Mouse (Mus musculus) left cerebral cortex, postnatal 25 days (tissue): ENCODE measurements around the gene Usp32. TPM values are rescaled to one million over a fixed set of nuclear protein-coding genes. Genes with fewer than 3 reads are reported as not detected.

Experiments used
- DNase-seq, 2 experiments: peaks; one replicate each; pipeline ENCODE4 v3.0.0; 2022; ENCODE audit warnings: low spot score in 2 of 2, mixed read lengths in 1 of 2
- intact Hi-C: fragments of 180-260 bp; cut with DNase I; formaldehyde crosslinking; loops from one replicate; pipeline ENCODE4 v1.15.1; 2025
- total RNA-seq, 2 experiments: library from RNA; stranded (reverse); gene quantifications; 2 replicates each; pipeline ENCODE4 v1.2.3; 2021

Usp32 gene
- total RNA-seq, 2 experiments from 2014 or later, result 115 to 120 TPM

DNA sequence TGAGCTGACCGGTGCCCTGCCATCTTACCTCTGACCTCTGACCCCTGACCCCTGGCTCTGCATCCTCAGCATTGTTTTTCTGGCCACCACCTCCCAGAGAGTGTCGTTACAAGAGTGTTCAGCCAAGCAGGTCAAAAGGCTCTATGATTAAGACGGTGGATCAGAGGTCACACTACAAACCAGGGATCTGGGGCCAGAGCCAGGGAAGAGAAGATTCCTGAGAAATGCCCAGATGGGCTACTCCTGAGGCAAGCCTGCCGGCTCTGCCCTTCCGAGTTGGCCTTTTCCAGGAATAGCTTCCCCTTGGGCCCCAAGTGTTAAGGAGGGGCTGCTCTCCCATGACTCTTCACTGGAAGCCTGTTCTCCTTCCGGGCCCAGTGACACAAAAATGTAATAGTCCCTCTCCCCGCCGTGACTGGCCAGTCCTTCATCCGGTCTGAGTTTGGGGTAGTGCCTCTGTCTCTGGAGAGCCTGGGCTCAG, 180.2 kb downstream of the Usp32 start:
- intact Hi-C loops, result no loop called here
- DNase-seq, result no peak

DNA sequence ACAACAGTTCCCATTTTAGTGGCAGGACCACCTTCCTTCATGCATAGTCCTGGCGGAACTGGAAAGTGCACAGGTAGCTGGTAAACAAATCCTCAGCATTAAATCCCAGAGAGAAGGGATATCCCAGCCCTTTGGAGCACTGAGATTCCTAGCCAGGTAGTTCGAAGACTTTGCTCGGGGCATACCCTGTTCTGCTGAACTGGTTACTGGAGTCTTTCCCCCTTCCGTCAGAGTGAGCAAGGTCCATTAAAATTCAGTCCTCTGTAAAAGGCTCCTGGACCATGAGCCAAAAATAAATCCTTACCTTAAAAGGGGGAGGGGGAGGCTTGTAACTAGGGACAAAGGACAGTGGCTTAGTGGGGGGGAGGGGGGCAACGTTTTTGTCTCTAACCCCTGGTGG, 180.8 kb downstream of the Usp32 start:
- no peak for DNase-seq
- intact Hi-C loops, result no loop called here

DNA sequence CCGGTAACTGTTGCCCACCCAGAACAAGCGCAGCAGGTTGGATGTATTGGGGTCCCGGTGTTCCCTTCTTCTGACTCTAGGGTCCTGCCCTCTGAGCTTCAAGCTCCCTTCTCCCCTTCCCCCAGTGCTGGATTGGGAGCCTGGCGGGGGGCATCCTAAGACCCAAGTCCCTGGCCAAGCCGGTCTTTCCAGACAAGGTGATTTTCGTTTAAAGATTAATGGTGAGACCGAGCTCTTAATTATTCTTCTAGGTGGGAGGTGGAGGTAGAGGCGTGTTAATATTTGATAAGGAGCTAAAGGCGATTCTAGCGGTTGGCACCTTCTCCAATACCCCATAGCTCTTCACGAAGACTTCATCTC, 181.7 kb downstream of the Usp32 start:
- DNase-seq, result no peak
- intact Hi-C loops, result no loop called here

DNA sequence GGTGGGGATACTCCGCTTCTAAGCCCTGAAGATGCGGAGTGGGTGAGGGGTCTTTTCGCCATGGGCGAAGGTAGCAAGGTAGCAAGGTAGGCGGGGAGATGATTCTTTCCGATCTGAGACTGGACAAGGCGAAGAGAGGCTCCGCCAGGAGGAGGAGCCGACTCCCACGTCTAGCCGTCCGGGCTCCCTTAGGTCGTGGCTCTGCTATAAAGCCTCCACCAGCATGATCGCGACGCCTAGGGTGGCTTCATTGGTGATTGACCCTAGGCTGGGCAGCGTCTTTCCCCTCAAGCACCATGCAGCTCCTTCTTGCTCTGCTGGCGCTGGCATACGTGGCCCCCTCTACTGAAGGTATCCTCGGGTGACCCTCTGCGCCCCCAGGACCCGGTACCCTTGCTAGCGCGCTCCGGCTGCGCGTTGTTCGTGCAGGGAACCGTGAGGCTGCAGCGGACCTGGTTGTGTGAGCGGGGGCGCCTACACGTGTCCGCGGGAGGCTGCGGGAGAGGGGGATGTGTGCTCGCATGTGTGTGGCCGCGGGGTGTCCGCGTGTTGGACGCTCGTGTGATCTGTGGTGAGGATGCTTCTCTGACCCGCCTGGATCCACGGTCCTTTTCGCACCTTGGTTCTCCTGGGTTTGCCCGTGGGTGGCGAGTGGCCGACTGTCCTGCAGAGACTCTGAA, 182.2 kb downstream of the Usp32 start, which contains the start of gene Car4:
Car4 (plus strand) TSS at position 196 of the 680 bp plus-strand sequence.
- intact Hi-C loops, result no loop called here
- DNase-seq, result peak in 1 of 2 experiments; percentile 55

DNA sequence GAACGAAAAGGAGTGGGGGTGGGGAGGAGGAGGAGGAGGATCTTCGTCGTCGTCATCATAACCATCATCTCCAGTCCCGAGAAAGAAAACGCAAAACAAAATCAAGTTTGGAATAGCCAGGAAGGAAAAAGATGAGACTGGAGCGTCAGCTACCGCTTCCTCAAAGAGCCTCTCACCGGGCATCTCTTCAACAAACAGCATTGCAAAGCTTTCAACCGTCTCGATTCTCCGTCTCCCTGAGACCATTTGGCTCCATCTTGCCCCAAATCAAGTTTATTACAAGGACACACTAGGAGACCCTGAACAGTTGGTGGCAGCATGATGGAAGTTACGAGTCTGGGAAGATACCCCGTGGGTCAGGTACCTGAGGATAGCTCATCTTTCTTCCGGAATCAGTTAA, 182.8 kb downstream of the Usp32 start:
- DNase-seq, result no peak
- intact Hi-C loops, result no loop called here

DNA sequence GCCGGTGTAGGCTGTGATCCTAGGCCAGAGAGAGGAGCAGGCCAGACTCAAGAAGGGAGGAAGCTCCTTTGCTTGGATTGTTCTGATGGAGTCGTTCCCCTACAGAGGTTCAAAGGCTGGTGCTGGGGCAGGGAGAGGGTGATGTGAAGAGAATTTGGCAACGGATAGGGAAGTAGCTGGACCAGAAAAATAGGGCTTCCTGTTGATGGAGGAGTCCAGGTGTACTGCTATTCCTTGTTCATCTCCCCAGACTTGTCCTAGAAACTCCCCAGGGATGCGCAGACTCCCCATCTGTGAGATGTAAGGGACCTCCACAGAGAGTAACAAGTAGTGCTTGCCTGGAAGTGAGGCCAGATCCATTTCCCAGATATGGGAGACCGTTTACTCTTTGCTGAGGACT, 183.6 kb downstream of the Usp32 start:
- intact Hi-C loops, result no loop called here
- DNase-seq, result no peak

DNA sequence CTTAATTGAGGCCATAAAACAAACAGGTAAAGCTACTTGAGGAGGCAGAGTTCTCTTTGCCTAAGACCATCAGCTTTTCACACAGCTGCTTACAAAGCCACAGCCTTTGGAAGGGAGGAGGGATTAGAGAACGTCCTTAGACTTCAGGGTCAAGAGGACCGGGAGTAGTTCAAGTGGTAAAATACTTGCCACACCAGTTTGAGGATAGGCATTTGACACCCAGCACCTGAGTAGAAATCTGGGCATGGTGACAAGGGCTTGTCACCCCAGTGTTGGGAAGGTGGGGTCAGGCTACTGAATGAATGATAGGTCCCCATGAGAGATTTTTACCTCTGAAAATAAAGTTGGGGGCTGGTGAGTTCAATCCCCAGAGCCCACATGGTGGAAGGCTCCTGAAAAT, 187.3 kb downstream of the Usp32 start:
- DNase-seq, result no peak
- intact Hi-C loops, result no loop called here

DNA sequence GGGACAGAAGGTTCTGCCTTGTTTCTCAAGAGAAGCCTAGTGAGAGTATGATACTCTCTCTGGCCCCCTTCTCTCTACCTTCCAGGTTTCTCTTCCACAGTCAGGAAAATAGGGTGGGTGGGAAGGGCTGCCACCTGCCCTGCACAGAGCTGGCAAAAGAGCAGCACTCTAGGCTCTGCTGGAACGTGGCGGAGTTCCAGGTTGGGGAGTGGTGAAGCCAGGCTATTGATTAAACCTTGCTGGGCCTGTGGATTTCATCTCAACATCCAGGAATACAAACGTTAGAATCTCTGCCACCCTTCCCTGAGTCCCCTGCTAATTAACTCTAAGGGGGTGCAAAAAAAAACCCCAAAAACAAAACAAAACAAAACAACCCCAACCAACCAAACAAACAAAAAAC, 191.4 kb downstream of the Usp32 start:
- DNase-seq, result no peak
- intact Hi-C loops, result no loop called here

DNA sequence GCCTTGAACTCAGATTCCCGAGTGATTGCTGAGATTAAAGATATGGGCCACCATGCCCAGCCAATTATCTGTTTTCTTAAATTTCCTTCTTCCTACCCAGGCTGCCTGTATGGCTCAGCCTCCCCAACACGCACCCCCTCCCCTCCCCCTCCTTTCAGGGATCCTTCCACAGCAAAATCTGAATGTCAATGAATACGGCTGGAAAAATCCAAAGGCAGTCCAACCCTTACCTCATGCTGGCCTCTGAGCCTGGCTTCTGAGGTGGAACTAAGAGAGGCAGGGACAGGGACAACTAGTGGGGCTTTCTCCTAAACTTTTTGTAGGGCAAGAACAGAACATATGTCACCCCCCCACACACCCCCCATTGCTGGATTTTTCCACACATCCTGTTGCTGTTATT, 191.8 kb downstream of the Usp32 start:
- no peak for DNase-seq
- intact Hi-C loops, result no loop called here

DNA sequence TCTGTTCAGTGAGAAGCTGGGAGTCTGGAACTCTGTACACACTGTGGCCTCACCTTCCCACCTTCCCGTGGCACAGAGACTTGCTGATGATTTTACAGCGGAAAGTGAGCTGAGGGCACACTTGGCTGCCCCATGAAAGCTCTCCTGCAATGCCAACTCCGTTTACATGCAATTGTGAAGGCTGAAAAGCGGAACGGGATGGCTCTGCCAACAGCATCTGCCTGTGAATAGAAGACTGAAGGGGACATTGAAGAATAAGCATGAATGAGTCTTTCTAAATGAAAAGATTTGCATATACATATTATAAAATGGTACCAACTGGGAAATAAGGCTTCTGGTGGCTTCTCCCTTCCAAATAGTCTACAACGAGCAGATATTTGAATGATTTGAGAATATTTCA, 192.8 kb downstream of the Usp32 start:
- intact Hi-C loops, result no loop called here
- DNase-seq, result no peak

DNA sequence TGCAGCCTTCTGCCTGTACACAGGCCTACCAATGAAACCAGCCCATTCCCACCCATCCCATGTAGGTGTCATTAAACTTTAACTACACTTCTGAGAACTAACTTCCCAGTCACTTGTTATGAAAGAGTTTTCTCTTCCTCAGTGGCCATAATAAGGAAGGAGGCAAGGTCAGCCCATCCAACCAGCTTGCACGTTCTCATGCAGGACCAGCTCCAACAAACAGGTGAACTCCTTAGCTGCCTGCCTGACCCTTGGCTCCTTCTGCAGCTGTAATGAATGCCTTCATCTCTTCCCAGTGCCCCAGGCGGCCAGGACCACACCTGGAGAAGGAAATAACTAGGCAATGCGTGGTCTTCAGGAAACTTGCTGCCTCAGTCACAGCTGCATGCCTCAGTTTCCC, 194.1 kb downstream of the Usp32 start:
- intact Hi-C loops, result no loop called here
- no peak for DNase-seq

DNA sequence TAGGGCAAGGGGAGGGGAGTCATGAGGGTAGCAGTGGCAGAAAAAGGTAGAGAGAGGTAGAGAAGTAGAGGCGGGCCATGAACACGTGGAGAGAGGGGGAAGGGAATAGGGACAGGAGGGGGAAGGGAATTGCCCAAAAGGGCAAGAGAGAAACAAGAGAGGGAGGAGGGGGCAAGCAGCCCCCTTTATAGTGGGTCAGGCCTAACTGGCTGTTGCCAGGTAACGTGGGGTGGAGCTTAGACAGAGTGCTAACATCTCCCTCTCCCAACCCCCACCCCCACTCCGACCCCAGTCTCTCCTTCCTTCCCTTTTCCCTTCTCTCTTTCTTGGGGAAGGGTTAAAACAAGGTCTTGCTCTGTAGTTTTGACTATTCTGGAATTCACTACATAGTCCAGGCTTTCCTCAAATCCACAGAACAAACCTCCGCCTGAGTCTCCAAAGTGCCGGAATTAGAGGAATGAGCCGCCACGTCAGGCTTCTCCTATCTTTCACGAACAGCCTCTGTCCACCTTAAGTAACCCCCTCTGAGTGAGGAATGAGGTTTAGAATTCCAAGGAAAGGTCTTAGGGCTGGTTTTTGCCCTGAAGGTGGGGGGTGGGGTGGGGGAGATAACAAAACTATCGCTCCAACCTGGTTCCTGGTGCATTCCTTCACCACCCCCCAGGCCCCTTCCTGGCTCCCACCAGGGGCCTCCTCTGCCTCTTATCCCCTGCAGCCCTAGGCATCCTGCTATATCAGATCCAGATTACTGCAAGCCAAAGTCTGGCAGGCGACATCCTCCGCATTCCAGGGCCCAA, 195.1 kb downstream of the Usp32 start:
- intact Hi-C loops, result no loop called here
- no peak for DNase-seq

DNA sequence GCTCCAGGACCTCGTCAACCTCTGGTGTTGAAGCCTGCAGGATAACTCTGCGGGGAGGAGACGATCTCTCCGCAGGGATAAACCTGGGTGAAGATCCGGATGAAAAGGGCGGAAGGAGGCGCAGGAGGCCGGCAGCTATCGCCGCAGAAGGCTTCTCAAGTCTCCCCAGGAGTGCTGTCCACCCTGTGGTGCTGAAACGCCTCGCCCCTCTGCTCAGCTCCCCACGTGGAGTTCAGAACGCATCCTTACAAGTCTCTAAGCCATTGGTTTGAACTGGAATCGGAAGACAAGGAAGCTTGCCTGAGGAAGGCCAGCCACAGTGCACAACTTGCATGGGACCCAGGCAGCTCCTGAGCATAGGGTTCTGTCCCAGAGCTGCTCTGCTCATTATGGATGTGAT, 196.0 kb downstream of the Usp32 start:
- intact Hi-C loops, result no loop called here
- DNase-seq, result no peak

DNA sequence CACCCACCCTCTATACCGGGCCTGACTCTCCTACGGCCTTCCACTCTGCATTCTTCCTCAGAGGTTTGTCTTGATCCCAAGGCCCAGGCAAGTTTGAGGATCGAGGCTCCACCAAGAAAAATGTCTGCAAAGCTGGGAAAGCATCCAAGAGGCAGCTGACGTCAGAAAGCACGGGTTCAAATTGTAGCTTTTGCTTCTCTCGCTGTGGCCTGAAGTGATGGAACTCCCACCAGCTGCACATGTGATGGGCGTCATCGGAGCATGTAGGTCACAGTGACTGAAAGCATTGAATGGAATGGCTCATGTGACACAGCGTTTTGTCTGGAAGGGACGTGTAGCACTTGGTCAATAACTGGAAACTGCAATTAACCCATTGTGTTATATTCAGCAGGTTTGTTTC, 199.8 kb downstream of the Usp32 start:
- intact Hi-C loops, result no loop called here
- peak in 1 of 2 experiments; percentile 52 for DNase-seq

DNA sequence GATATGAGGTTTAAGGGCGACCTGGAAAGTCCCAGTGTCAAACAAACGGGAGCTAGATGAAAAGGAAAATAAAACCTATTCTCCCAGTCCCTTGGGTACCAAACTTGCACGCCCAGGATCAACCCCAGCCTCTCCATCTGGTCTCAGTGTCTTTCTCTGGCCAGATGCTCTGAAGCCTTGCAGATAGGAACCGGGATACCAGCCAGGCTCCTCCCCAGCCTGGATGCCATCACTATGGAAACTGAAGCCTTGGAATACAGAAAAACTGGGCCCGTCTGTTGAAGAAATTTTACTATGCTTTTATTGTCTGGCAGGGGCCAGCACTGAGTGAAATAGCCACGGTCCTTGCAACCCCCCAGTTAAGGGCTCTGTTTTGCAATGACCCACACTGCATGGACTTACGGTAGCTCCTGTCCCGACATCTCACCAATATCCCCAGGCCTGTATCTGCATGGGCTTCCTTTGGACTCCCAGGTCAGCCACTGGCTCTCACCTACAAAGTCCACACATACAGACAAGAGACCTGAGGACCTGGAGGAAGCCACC, 200.4 kb downstream of the Usp32 start:
- intact Hi-C loops, result no loop called here

More for the DNA sequence above, 200.4 kb downstream of the Usp32 start:
- peak; percentile 67 to 87 for DNase-seq

Other genes starting within 250 kb of the Usp32 start
- gene Znhit3, start 223.8 kb downstream of the Usp32 start, total RNA-seq, result 10 to 100 TPM; 29.3 to 35.4 TPM
- 10 to 100 TPM; 83.2 to 87.7 TPM for gene Car4, start 182.4 kb downstream of the Usp32 start, total RNA-seq
- under 1 TPM in 1 of 2 experiments, not detected in 1; 0.57 TPM for gene 1700125H20Rik, start 30.2 kb upstream of the Usp32 start, total RNA-seq
- gene Appbp2, start 95.0 kb upstream of the Usp32 start, total RNA-seq, result 10 to 100 TPM; 59.6 to 61.1 TPM
- gene Ppm1d, start 171.1 kb upstream of the Usp32 start, total RNA-seq, result 10 to 100 TPM; 17.8 to 18.5 TPM
- 10 to 100 TPM; 65.4 to 69.7 TPM for gene Bcas3, start 213.0 kb upstream of the Usp32 start, total RNA-seq